Mouse (Mus musculus) bone marrow macrophage, adult 2 months (primary cell): ENCODE data around the gene Nck1.

Experiments used
- CTCF ChIP-seq: IDR thresholded peaks from 2 replicates; pipeline ENCODE4 v1.5.1; 2012; ENCODE audit warnings: low read depth, mild to moderate bottlenecking, low read length, moderate library complexity
- POLR2A ChIP-seq: IDR thresholded peaks from 2 replicates; pipeline ENCODE4 v1.6.1; 2012; ENCODE audit warnings: mild to moderate bottlenecking, low read depth, low read length, borderline replicate concordance

GRCm38 (mm10) chr9:100560251-100560890 lies 14.4 kb upstream of the Nck1 start:
- TF ChIP-seq CTCF (no peak), POLR2A (no peak)
